Mouse (Mus musculus) midbrain, embryonic 16.5 days (tissue): ENCODE data around the gene Gclc. TPM values are rescaled to one million over a fixed set of nuclear protein-coding genes. Genes with fewer than 3 reads are reported as not detected.

Experiments used
- ATAC-seq: fragments of 200-750 bp; cut with Nextera tagmentation; 2 replicates; pipeline ENCODE4 v1.8.0; 2017; ENCODE audit warnings: moderate TSS enrichment
- H3K27ac ChIP-seq: fragments of 300-500 bp; sonication (generic); 2 replicates; pipeline ENCODE4 v1.5.1; 2014; ENCODE audit warnings: mild to moderate bottlenecking, low read length, mixed read lengths
- H3K27me3 ChIP-seq: fragments of 300-500 bp; sonication (generic); 2 replicates; pipeline ENCODE4 v1.6.1; 2014; ENCODE audit warnings: low read depth, low read length, mixed read lengths; ENCODE audit not compliant: control insufficient read depth, insufficient read depth
- H3K36me3 ChIP-seq: fragments of 300-500 bp; sonication (generic); 2 replicates; pipeline ENCODE4 v1.6.1; 2014; ENCODE audit warnings: mild to moderate bottlenecking, low read length, moderate library complexity, mixed read lengths; ENCODE audit not compliant: control insufficient read depth, insufficient read depth
- H3K4me1 ChIP-seq: fragments of 300-500 bp; sonication (generic); 2 replicates; pipeline ENCODE4 v1.6.1; 2014; ENCODE audit warnings: mild to moderate bottlenecking, low read length, mixed read lengths; ENCODE audit not compliant: control insufficient read depth, insufficient read depth
- H3K4me2 ChIP-seq: fragments of 300-500 bp; sonication (generic); 2 replicates; pipeline ENCODE4 v1.6.1; 2014; ENCODE audit warnings: mild to moderate bottlenecking, low read length, mixed read lengths
- H3K4me3 ChIP-seq: fragments of 300-500 bp; sonication (generic); 2 replicates; pipeline ENCODE4 v1.5.1; 2014; ENCODE audit warnings: low read depth, mild to moderate bottlenecking, low read length, moderate library complexity, mixed read lengths
- H3K9ac ChIP-seq: fragments of 300-500 bp; sonication (generic); 2 replicates; pipeline ENCODE4 v1.6.1; 2014; ENCODE audit warnings: low read depth, low read length, mixed read lengths
- H3K9me3 ChIP-seq: fragments of 300-500 bp; sonication (generic); replicated peaks from 2 replicates; pipeline ENCODE4 v1.6.1; 2014; ENCODE audit warnings: mild to moderate bottlenecking, low read length, mixed read lengths; ENCODE audit not compliant: control insufficient read depth, poor library complexity, severe bottlenecking
- WGBS: fragments of 180-500 bp; shearing (Covaris S2); extraction: QIAGEN DNeasy Blood & Tissue Kit; methylation state at CpG from one replicate; pipeline ENCODE4 v1.1.7; 2014; 5-methylcytosine and 5-hydroxymethylcytosine counted together
- polyA plus RNA-seq: library from polyadenylated mRNA; unstranded; fragments of >200 nt; fragmentation: Nextera tagmentation; extraction: Ambion mirVana; gene quantifications from 2 replicates; pipeline ENCODE4 v1.2.1, GENCODE M21; 2015

Gene Gclc
- polyA plus RNA-seq = 15.1 and 15.4 TPM in 2 replicates

- peak within 1 kb of the TSS; percentile 85 for H3K9ac ChIP-seq
- peak; percentile 89 for ATAC-seq
- no peaks in the 10 kb centered on the region for H3K36me3 ChIP-seq
- peak within 1 kb of the TSS; percentile 75 for H3K4me2 ChIP-seq
- 7% methylated on average over 53 of the region's 54 CpGs for WGBS
- peak within 1 kb of the TSS; percentile 78 for H3K27ac ChIP-seq
- no peaks in the 10 kb centered on the region for H3K27me3 ChIP-seq
- peaks cover 26% of the 10 kb centered on the region for H3K4me1 ChIP-seq
- peak within 1 kb of the TSS; percentile 73 for H3K4me3 ChIP-seq
- H3K9me3 ChIP-seq = no peaks in the 10 kb centered on the region
Measured at GRCm38 (mm10) chr9:77753853-77754727, at the start of gene Gclc. TSS of gene Gclc (plus strand) at chr9:77754535.

- Histone ChIP-seq H3K27ac (no peak overlapping the region), H3K4me2 (no peak overlapping the region), H3K4me3 (no peak overlapping the region), H3K9me3 (no peaks in the 10 kb centered on the region), H3K4me1 (no peaks in the 10 kb centered on the region), H3K36me3 (no peaks in the 10 kb centered on the region), H3K27me3 (no peaks in the 10 kb centered on the region), H3K9ac (no peak overlapping the region)
- ATAC-seq = no peak
- 80% methylated on average over 6 of the region's 6 CpGs for WGBS
Measured at GRCm38 (mm10) chr9:77706515-77706914, 47.8 kb upstream of the Gclc start.

DNA sequence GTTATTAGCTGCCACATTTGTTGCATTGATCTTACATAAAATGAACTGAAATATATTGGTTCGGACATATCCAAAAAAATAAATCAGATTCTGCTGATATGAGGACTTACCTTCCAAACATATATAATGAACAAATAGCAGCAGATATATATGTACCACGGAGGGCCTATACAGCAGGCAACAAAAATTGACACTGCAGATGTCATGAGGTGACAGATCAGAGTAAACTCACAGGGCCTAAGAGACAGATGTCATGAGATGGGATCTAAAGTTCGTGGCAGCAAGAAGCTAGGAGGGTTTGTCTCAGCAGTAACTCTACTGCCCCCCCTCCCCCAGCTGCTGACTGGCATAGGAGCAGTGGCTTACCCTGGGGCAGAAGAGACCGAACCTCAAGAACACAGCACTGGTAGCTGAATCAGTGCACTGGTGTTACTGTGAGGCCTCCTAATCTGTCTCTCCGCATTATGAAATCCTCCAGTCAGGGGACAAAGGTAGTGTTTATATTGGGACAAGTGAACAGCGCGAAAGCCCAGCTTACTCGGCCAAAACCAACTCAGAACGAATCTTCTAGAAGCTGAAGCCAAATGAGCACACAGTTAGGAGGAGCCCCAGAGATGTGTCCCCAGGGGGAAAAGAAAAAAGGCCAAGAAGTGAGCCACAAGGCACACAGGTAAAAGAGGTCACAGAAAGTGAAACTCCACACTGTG lies 46.7 kb upstream of the Gclc start:
- Histone ChIP-seq H3K27ac (no peak overlapping the region), H3K4me3 (no peak overlapping the region), H3K36me3 (no peaks in the 10 kb centered on the region), H3K4me2 (no peak overlapping the region), H3K9me3 (no peaks in the 10 kb centered on the region), H3K9ac (no peak overlapping the region), H3K4me1 (no peaks in the 10 kb centered on the region), H3K27me3 (no peaks in the 10 kb centered on the region)
- no peak for ATAC-seq
- 79% methylated on average over 9 of the region's 9 CpGs for WGBS

- no peaks in the 10 kb centered on the region for H3K4me1 ChIP-seq
- no peaks in the 10 kb centered on the region for H3K36me3 ChIP-seq
- H3K9me3 ChIP-seq = no peaks in the 10 kb centered on the region
- 66% methylated on average over 5 of the region's 5 CpGs for WGBS
- no peak overlapping the region for H3K9ac ChIP-seq
- no peak overlapping the region for H3K4me2 ChIP-seq
- H3K4me3 ChIP-seq = no peak overlapping the region
- H3K27ac ChIP-seq = no peak overlapping the region
- ATAC-seq = no peak
- H3K27me3 ChIP-seq = no peaks in the 10 kb centered on the region
Measured at GRCm38 (mm10) chr9:77708950-77709349, 45.4 kb upstream of the Gclc start.

DNA sequence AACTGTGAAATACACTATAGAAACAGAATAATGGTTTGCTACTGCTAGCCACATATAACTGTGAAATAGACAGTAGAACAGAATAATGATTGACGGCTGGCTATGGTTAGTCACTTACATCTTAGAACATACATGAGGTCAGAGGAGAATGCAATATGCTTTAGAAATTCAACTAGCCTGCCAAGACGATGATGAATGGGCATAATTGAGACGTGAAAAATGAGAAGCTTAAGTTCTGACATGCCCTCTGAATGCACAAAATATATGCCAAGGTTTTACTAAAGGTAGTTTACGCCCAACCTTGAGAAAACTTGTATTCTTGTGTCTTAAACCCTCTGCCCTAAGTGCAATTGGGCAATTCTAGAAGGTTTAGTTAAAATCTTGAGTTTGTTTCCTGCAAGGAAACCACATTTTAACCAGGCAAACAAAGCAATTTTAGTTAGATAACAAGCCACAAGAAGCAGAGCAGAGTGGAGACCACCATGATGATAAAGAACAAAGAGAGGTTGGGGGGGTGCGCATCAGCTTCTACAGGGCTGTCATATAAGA lies 43.2 kb upstream of the Gclc start:
- no peak for ATAC-seq
- WGBS = 88% methylated on average over 5 of the region's 5 CpGs
- H3K9me3 ChIP-seq = no peaks in the 10 kb centered on the region
- no peaks in the 10 kb centered on the region for H3K36me3 ChIP-seq
- no peaks in the 10 kb centered on the region for H3K27me3 ChIP-seq
- H3K4me1 ChIP-seq = no peaks in the 10 kb centered on the region
- no peak overlapping the region for H3K9ac ChIP-seq
- H3K27ac ChIP-seq = no peak overlapping the region
- no peak overlapping the region for H3K4me2 ChIP-seq
- no peak overlapping the region for H3K4me3 ChIP-seq

DNA sequence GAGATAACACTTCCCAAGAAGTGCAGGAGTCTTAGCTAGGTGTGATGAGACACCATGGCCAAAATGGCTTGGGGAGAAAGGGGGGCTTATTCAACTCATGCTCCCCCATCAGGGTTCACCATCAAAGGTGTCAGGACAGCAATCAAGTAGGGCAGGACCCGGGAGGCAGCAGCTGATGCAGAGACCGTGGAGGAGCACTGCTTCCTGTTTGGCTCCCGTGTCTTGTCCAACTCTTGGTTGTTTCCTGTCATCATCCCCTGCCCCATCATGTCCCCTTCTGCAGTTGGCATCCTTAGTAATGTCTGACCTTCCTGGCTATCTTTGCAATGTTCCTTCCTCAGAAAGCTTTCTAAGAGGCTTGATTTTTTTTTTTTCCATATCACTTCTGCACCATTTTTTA lies 41.5 kb upstream of the Gclc start:
- no peak overlapping the region for H3K9ac ChIP-seq
- WGBS = 80% methylated on average over 3 of the region's 3 CpGs
- no peak overlapping the region for H3K27ac ChIP-seq
- no peaks in the 10 kb centered on the region for H3K36me3 ChIP-seq
- no peak overlapping the region for H3K4me3 ChIP-seq
- no peaks in the 10 kb centered on the region for H3K4me1 ChIP-seq
- no peaks in the 10 kb centered on the region for H3K27me3 ChIP-seq
- H3K4me2 ChIP-seq = no peak overlapping the region
- no peaks in the 10 kb centered on the region for H3K9me3 ChIP-seq
- no peak for ATAC-seq

DNA sequence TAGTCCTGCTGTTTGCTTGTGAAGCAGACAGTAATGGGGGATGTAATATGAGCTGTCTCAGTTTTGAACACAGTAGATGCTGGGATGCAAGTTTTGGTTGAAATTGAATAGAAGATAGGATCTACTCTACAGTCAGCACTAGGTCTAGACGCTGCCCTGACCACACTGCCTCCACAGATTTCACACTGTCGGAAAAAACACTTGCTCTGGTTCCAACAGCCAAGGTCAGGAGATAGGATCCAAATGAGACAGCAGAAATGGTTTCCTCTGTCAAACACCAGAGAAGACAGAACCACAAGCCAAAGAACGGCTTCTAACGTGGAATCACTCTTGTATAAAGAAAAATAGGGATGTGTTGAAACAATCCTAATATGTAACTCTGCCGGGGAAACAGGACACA lies 41.0 kb upstream of the Gclc start:
- Histone ChIP-seq H3K4me1 (no peaks in the 10 kb centered on the region), H3K4me3 (no peak overlapping the region), H3K4me2 (no peak overlapping the region), H3K9me3 (no peaks in the 10 kb centered on the region), H3K27ac (no peak overlapping the region), H3K36me3 (no peaks in the 10 kb centered on the region), H3K27me3 (no peaks in the 10 kb centered on the region), H3K9ac (no peak overlapping the region)
- ATAC-seq = no peak
- WGBS = 92% methylated on average over 5 of the region's 5 CpGs

DNA sequence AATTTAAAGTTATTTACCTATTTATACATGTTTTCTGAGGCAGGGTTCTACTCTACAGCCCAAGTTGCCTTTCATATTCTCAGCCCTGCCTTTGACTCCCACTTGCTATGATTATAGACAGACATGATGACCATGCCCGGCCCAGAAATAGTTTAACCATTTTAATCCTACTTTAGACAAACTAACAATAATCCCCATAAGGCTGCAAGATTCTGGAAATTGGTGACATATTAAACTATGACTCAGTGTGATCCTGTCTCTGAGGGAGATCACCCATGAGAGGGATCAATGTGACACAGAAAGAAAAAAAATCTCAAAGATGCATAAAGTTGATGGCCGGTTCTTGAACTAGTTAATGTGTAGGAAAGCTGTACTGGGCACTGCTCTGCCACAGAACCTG lies 39.1 kb upstream of the Gclc start:
- H3K4me2 ChIP-seq = no peak overlapping the region
- 89% methylated on average over 2 of the region's 2 CpGs for WGBS
- ATAC-seq = no peak

GRCm38 (mm10) chr9:77716009-77716408 lies 38.3 kb upstream of the Gclc start:
- no peak for ATAC-seq
- no peaks in the 10 kb centered on the region for H3K4me1 ChIP-seq

More for the DNA sequence above, 39.1 kb upstream of the Gclc start:
- Histone ChIP-seq H3K4me3 (no peak overlapping the region), H3K27ac (no peak overlapping the region), H3K27me3 (no peaks in the 10 kb centered on the region), H3K4me1 (no peaks in the 10 kb centered on the region), H3K36me3 (no peaks in the 10 kb centered on the region), H3K9me3 (no peaks in the 10 kb centered on the region), H3K9ac (no peak overlapping the region)

More at GRCm38 (mm10) chr9:77716009-77716408, 38.3 kb upstream of the Gclc start:
- WGBS = 96% methylated on average over 1 of the region's 1 CpGs
- Histone ChIP-seq H3K4me2 (no peak overlapping the region), H3K27ac (no peak overlapping the region), H3K9me3 (no peaks in the 10 kb centered on the region), H3K36me3 (no peaks in the 10 kb centered on the region), H3K27me3 (no peaks in the 10 kb centered on the region), H3K9ac (no peak overlapping the region), H3K4me3 (no peak overlapping the region)
